Mouse (Mus musculus): ENCODE data around the gene Sumo1. TPM values are rescaled to one million over a fixed set of nuclear protein-coding genes. Genes with fewer than 3 reads are reported as not detected.

Gene Sumo1
- polyA plus RNA-seq (2014; fragmentation: Nextera tagmentation; extraction: Ambion mirVana) = 460 and 593 TPM in 2 replicates

DNA sequence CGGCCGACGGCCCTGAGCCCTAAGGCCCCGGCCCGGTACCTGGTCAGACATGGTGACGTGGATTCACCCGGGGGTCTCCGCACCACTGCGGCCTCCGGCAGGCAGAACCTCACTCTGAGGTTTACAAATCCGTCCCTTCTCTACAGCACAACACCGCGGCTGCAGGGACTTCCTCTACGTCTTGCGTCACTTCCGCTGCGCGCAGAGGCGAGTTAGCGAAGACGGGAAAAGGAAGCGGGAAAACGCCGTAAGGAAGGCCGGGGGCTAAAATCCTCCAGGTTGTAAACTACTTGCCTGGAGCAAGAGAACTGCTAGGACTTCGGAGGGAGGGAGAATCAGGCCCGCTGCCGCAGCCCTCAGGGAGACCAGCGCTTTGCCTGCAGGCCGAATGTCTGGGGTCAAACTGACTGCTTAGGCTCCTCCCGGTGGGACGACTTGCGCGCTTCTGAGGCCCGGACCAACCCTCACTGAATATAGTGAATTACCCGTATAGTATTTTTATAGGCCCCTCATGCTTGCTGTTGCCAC, at the start of gene Sumo1:
Gene Sumo1 (minus strand): TSS at position 194 of the 528 bp plus-strand sequence.
- ATAC-seq (ENCODE audit: low FRiP score, low TSS enrichment) = peak; percentile 94
- H3K27me3 ChIP-seq (ENCODE audit: control insufficient read depth, insufficient read depth, low read length) = no peaks in the 10 kb centered on the region
- peak within 1 kb of the TSS; percentile 67 for H3K4me2 ChIP-seq (replicated peaks; ENCODE audit: low read depth, low read length)

DNA sequence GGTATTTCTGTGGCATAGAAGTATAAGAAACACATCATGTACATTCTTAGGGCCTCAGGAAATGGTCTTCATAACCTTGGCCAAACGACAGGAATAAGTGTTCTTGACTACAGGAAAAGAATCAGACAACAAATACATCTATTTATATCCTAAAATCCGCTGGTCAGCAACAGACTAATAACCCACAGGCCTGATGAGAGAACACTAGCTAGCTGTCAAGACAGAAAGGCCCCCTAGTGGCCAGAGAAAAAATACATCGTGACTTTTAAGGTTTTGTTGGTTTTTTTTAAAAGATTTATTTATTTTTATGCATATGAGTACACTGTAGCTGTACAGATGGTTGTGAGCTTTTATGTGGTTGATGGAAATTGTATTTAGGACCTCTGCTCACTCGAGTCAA, 49.3 kb upstream of the Sumo1 start:
- WGBS = 59% methylated on average over 4 of the region's 4 CpGs
- peaks cover 36% of the 10 kb centered on the region for H3K36me3 ChIP-seq (ENCODE audit: control insufficient read depth, insufficient read depth, low read length)
- no peaks in the 10 kb centered on the region for H3K4me1 ChIP-seq (ENCODE audit: control insufficient read depth, insufficient read depth, low read length)
- H3K27me3 ChIP-seq (ENCODE audit: control insufficient read depth, insufficient read depth, low read length) = no peaks in the 10 kb centered on the region
- H3K4me3 ChIP-seq (ENCODE audit: low read length) = no peak overlapping the region
- H3K9ac ChIP-seq (ENCODE audit: low read depth, low read length) = no peak overlapping the region
- H3K27ac ChIP-seq (ENCODE audit: low read depth, low read length) = no peak overlapping the region
- H3K4me2 ChIP-seq (replicated peaks; ENCODE audit: low read depth, low read length) = no peak overlapping the region
- ATAC-seq (ENCODE audit: low FRiP score, low TSS enrichment) = 0 out of 2 replicates have a peak, but pooled peaks have one; percentile 20
- H3K9me3 ChIP-seq (ENCODE audit: control insufficient read depth, low read length) = no peaks in the 10 kb centered on the region

More for the DNA sequence above, at the start of gene Sumo1:
- H3K36me3 ChIP-seq (ENCODE audit: control insufficient read depth, insufficient read depth, low read length) = no peaks in the 10 kb centered on the region; the same call in 1 of the 2 replicates
- H3K4me1 ChIP-seq (ENCODE audit: control insufficient read depth, insufficient read depth, low read length) = peaks cover 13% of the 10 kb centered on the region; the same call in 1 of the 2 replicates
- H3K9ac ChIP-seq (ENCODE audit: low read depth, low read length) = peak within 1 kb of the TSS; percentile 98
- H3K4me3 ChIP-seq (ENCODE audit: low read length) = peak within 1 kb of the TSS; percentile 99
- WGBS = under 1% methylated on average over 36 of the region's 36 CpGs
- H3K27ac ChIP-seq (ENCODE audit: low read depth, low read length) = peak within 1 kb of the TSS; percentile 96
- no peaks in the 10 kb centered on the region for H3K9me3 ChIP-seq (ENCODE audit: control insufficient read depth, low read length)

DNA sequence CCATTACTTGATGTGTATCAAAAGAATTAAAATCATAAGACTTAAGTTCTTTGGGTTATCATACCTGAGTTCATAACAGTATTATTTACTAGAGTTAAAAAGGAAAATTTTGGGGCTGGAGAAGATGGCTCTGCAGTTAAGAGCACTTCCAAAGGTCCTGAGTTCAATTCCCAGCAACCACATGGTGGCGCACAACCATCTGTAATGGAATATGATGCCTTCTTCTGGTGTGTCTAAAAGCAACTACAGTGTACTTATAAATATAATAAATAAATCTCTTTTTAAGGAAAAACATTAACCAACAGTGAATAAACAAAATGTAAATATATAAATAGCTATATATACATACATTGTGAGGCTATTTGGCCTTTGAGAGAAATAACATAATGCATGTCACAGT, 31.1 kb upstream of the Sumo1 start:
- WGBS = 96% methylated on average over 1 of the region's 1 CpGs
- Histone ChIP-seq H3K27ac (ENCODE audit: low read depth, low read length) (no peak overlapping the region), H3K4me2 (replicated peaks; ENCODE audit: low read depth, low read length) (no peak overlapping the region), H3K9ac (ENCODE audit: low read depth, low read length) (no peak overlapping the region), H3K9me3 (ENCODE audit: control insufficient read depth, low read length) (no peaks in the 10 kb centered on the region), H3K4me1 (ENCODE audit: control insufficient read depth, insufficient read depth, low read length) (no peaks in the 10 kb centered on the region), H3K4me3 (ENCODE audit: low read length) (no peak overlapping the region), H3K27me3 (ENCODE audit: control insufficient read depth, insufficient read depth, low read length) (no peaks in the 10 kb centered on the region), H3K36me3 (ENCODE audit: control insufficient read depth, insufficient read depth, low read length) (peaks cover 91% of the 10 kb centered on the region)
- ATAC-seq (ENCODE audit: low FRiP score, low TSS enrichment) = no peak

DNA sequence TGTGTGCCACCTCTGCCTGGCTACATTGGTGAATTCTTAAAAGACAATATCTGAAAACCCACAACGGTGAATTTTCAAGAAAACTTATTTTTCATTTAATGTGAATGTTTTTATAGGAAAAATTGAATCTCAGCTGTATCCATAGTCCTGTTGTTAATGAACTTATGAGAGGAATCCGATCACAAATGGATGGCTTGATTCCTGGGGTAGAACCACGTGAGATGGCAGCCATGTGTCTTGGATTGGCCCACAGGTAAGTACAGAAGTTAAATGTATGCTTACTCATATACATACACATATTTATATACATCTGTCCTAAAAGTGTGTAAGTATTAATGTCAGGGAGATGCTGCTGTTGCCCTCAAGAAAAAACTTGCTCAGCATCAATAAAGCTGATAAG, 27.6 kb upstream of the Sumo1 start:
- WGBS = 93% methylated on average over 3 of the region's 3 CpGs
- H3K4me3 ChIP-seq (ENCODE audit: low read length) = no peak overlapping the region
- no peak for ATAC-seq (ENCODE audit: low FRiP score, low TSS enrichment)

DNA sequence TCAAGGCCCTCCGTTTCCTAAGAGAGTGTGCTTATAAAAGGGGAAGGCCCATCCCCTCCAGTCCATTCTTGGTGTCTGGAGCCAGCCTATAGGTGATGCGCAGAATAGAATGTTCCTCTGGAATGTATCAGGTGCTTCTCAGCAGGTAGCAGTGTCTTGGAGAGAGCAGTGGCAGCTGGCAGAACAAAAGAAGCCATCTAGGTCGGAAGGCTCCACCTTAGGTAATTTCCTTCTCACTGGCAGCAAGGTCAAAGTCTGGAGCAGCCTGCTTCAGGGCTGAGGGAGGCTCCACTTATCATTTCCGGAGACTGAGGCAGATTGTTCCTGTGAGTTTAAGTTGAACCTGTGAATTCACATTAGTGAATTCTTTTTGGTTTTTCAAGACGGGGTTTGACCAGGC, 27.1 kb upstream of the Sumo1 start:
- no peak overlapping the region for H3K9ac ChIP-seq (ENCODE audit: low read depth, low read length)
- WGBS = 86% methylated on average over 5 of the region's 5 CpGs
- no peaks in the 10 kb centered on the region for H3K27me3 ChIP-seq (ENCODE audit: control insufficient read depth, insufficient read depth, low read length)
- no peak overlapping the region for H3K27ac ChIP-seq (ENCODE audit: low read depth, low read length)
- no peak overlapping the region for H3K4me2 ChIP-seq (replicated peaks; ENCODE audit: low read depth, low read length)
- no peak for ATAC-seq (ENCODE audit: low FRiP score, low TSS enrichment)
- H3K4me3 ChIP-seq (ENCODE audit: low read length) = no peak overlapping the region
- H3K4me1 ChIP-seq (ENCODE audit: control insufficient read depth, insufficient read depth, low read length) = no peaks in the 10 kb centered on the region
- no peaks in the 10 kb centered on the region for H3K9me3 ChIP-seq (ENCODE audit: control insufficient read depth, low read length)
- peaks cover 88% of the 10 kb centered on the region for H3K36me3 ChIP-seq (ENCODE audit: control insufficient read depth, insufficient read depth, low read length)

More for the DNA sequence above, 27.6 kb upstream of the Sumo1 start:
- Histone ChIP-seq H3K27ac (ENCODE audit: low read depth, low read length) (no peak overlapping the region), H3K9ac (ENCODE audit: low read depth, low read length) (no peak overlapping the region), H3K9me3 (ENCODE audit: control insufficient read depth, low read length) (no peaks in the 10 kb centered on the region), H3K4me2 (replicated peaks; ENCODE audit: low read depth, low read length) (no peak overlapping the region), H3K4me1 (ENCODE audit: control insufficient read depth, insufficient read depth, low read length) (no peaks in the 10 kb centered on the region), H3K27me3 (ENCODE audit: control insufficient read depth, insufficient read depth, low read length) (no peaks in the 10 kb centered on the region), H3K36me3 (ENCODE audit: control insufficient read depth, insufficient read depth, low read length) (peaks cover 88% of the 10 kb centered on the region)

DNA sequence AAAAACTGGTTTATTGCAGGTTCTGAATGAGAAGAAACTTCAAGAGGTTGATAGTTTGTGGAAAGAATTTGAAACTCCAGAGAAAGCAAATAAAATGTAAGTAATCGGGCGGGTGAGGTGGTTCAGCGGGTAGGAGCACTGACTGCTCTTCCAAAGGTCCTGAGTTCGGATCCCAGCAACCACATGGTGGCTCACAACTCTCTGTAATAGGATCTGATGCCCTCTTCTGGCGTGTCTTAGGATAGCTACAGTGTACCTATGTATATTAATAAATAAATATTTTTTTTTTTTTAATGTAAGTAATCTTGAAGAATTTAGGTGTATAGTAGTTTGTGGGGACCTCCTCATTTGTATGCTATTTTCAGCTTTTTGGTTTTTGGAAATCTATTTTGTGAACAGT, 19.8 kb upstream of the Sumo1 start:
- Histone ChIP-seq H3K9me3 (ENCODE audit: control insufficient read depth, low read length) (no peaks in the 10 kb centered on the region), H3K9ac (ENCODE audit: low read depth, low read length) (no peak overlapping the region), H3K27ac (ENCODE audit: low read depth, low read length) (no peak overlapping the region), H3K4me1 (ENCODE audit: control insufficient read depth, insufficient read depth, low read length) (0 out of 2 replicates have a peak, but pooled peaks cover 10% of the 10 kb centered on the region), H3K36me3 (ENCODE audit: control insufficient read depth, insufficient read depth, low read length) (peaks cover 45% of the 10 kb centered on the region), H3K4me3 (ENCODE audit: low read length) (no peak overlapping the region), H3K27me3 (ENCODE audit: control insufficient read depth, insufficient read depth, low read length) (no peaks in the 10 kb centered on the region), H3K4me2 (replicated peaks; ENCODE audit: low read depth, low read length) (no peak overlapping the region)
- 93% methylated on average over 5 of the region's 5 CpGs for WGBS
- ATAC-seq (ENCODE audit: low FRiP score, low TSS enrichment) = no peak

DNA sequence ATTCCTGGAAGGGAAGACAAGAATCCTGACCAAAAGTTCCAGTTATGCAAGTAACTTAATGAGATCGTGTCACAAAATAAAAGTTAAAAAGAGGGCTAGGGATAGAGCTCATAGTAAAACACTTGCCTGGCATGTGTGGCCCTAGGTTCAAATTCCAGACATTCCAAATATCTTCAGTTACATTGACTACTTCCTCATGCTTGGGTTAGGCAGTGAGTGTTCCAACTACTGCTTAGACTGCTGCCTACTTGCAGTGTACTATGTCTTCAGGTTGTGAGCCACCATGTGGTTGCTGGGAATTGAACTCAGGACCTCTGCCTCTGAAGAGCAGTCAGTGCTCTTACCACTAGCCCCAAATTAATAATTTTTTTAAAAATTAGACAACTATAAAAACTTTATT, 16.9 kb upstream of the Sumo1 start:
- H3K4me3 ChIP-seq (ENCODE audit: low read length) = peak overlapping the region; percentile 9; the same call in 1 of the 2 replicates
- H3K9ac ChIP-seq (ENCODE audit: low read depth, low read length) = no peak overlapping the region
- no peaks in the 10 kb centered on the region for H3K27me3 ChIP-seq (ENCODE audit: control insufficient read depth, insufficient read depth, low read length)
- H3K4me1 ChIP-seq (ENCODE audit: control insufficient read depth, insufficient read depth, low read length) = 0 out of 2 replicates have a peak, but pooled peaks cover 10% of the 10 kb centered on the region
- peaks cover 21% of the 10 kb centered on the region for H3K36me3 ChIP-seq (ENCODE audit: control insufficient read depth, insufficient read depth, low read length)
- H3K4me2 ChIP-seq (replicated peaks; ENCODE audit: low read depth, low read length) = peak overlapping the region; percentile 91
- no peak for ATAC-seq (ENCODE audit: low FRiP score, low TSS enrichment)
- no peak overlapping the region for H3K27ac ChIP-seq (ENCODE audit: low read depth, low read length)
- WGBS = 57% methylated on average over 1 of the region's 1 CpGs
- H3K9me3 ChIP-seq (ENCODE audit: control insufficient read depth, low read length) = no peaks in the 10 kb centered on the region

DNA sequence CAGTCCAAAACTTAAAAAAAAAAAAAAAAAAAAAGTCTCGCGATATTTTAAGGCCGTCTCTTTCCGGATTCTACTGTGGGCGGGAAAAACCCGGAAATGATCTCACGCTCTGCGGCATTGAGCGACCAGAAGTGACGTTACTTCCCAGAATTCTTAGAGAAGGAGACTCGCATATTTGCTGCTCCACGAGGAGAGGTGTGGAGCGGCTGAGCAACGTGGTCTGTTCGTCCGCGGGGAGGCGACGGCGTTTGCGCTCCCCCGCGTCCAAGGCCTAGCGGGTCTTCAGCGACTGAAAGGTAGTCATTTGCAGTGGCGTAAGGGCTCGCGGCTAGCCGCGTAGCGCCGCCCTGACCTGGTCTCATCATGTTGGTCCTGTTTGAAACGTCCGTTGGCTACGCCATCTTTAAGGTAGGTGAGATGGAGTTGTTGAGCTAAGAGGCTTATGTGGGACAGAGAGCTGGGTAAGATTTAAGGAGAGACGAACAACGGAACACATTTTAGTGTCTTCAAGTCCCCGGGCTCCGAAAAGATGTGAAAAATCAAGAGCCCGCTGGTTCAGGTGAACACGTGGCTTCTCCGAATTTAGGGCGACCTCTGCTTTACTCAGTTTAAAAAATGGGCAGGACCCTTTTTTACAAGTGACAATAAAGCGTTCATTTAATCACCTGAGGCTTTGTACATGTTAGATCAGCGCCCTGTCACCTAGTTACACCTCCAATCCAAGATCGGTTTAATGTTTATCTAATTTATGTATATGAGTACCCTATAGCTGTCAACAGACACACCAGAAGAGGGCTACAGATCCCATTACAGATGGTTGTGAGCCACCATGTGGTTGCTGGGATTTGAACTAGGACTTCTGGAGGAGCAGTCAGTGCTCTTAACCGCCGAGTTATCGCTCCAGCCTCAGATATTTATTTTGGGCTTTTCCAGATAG, 14.5 kb upstream of the Sumo1 start, which contains the start of gene Nop58:
Gene Nop58 (plus strand): TSS at position 153 of the 937 bp plus-strand sequence.
- Histone ChIP-seq H3K9ac (ENCODE audit: low read depth, low read length) (peak within 1 kb of the TSS; percentile 71), H3K4me1 (ENCODE audit: control insufficient read depth, insufficient read depth, low read length) (0 out of 2 replicates have a peak, but pooled peaks cover 10% of the 10 kb centered on the region), H3K4me3 (ENCODE audit: low read length) (peak within 1 kb of the TSS; percentile 87), H3K27me3 (ENCODE audit: control insufficient read depth, insufficient read depth, low read length) (no peaks in the 10 kb centered on the region), H3K36me3 (ENCODE audit: control insufficient read depth, insufficient read depth, low read length) (peaks cover 4% of the 10 kb centered on the region; the same call in 1 of the 2 replicates), H3K9me3 (ENCODE audit: control insufficient read depth, low read length) (no peaks in the 10 kb centered on the region), H3K4me2 (replicated peaks; ENCODE audit: low read depth, low read length) (peak within 1 kb of the TSS; percentile 91), H3K27ac (ENCODE audit: low read depth, low read length) (peak within 1 kb of the TSS; percentile 67)
- under 1% methylated on average over 49 of the region's 49 CpGs for WGBS
- peak; percentile 98 for ATAC-seq (ENCODE audit: low FRiP score, low TSS enrichment)

Measured in kidney, embryonic 14.5 days (tissue).